Mouse (Mus musculus) frontal cortex, postnatal 14 days (tissue): Measurements from ENCODE around the gene Rpap1.

Experiments used
- DNase-seq, 2 experiments: peaks; one replicate each; pipeline ENCODE4 v3.0.0; 2022; ENCODE audit warnings: low spot score in 2 of 2

Gene Rpap1

DNA sequence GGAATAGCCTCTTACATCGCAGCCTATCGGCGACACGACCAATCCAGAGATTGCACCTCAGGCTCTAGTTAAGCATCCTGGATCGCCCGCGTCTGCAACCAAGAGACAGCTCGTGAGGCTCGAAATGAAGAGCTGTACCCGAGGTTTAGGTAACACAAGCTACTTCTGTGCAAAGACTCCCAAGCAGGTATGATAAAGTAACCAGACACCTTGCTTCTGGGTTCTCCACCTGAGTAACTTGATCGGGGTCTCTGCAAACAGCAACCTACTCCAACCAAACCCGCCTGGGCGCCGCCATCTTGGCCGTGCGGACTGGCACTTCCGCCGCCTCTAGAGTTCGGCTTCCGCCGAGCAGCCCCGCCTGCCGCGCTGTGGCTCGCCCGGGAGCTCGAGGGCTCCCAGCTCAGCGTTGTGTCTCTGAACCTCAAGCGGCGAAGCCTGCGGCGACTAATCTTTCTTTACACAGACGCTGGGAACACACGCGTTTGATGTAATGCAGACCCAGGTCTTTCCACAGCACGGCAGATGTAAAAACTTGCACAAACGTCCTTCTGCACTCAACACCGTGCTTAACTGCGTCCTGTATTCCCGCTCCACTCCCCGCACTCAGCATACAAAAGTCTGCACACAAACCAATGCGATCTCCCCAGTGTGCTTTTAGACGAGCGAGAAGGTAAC, at the start of gene Rpap1:
TSS of gene Rpap1 (minus strand) at position 332 of the 678 bp plus-strand sequence.
- DNase-seq, result peak; percentile 58 to 80

DNA sequence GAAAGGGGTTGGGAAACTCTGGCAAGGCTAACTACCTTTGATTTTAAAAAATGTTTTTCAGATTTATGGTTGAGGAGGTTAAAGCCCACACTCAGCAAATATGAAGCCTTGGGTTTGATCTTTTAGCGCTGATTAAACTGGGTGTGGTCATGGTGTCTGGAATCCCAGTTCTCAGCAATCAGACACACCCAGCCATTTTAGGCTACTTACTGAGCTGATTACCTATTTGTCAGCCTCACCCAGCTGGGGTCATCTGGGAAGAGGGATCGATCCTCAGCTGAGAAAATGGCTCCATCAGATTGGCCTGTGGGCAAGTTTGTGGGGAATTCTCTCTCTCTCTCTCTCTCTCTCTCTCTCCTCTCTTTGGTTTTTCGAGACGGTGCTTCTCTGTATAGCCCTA, 46.9 kb upstream of the Rpap1 start:
- DNase-seq, result no peak

DNA sequence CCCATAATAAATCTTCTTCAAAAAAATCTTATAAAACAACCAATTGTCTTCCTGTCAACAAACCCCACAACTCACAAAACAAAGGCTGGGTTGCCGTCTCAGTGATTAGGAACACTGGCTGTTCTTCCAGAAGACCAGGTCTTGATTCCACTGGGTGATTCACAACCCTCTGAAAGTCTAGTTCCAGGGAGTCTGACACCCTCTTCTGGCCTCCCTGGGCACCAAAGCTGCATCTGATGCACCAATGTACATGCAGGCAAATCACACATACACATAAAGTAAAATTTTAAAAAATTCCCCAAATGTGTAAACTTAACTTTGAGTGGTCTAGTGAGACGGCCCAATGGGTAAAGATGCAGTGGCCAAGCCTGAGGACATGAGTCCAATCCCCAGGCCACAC, 43.2 kb upstream of the Rpap1 start:
- DNase-seq, result no peak

DNA sequence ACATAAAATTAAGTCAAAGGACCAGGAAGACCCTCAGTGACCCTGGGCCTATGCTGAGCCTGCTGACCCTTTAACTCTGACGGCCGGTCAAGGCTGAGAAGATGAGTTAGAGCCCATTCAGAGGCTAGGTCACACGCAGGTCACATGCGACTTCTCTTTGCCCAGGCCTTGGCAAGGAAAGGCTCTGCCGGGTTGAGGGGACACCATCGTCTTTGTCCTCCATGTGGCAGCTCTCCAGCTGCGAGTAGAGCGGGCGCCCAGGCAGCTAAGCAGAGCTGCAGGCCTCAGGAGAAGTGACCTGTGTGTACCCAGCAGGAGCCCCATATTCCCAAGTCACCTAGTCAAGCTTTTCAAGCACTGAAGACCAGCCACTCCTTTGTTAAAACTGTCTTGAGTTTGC, 33.8 kb upstream of the Rpap1 start:
- peak in 1 of 2 experiments; percentile 47 for DNase-seq

DNA sequence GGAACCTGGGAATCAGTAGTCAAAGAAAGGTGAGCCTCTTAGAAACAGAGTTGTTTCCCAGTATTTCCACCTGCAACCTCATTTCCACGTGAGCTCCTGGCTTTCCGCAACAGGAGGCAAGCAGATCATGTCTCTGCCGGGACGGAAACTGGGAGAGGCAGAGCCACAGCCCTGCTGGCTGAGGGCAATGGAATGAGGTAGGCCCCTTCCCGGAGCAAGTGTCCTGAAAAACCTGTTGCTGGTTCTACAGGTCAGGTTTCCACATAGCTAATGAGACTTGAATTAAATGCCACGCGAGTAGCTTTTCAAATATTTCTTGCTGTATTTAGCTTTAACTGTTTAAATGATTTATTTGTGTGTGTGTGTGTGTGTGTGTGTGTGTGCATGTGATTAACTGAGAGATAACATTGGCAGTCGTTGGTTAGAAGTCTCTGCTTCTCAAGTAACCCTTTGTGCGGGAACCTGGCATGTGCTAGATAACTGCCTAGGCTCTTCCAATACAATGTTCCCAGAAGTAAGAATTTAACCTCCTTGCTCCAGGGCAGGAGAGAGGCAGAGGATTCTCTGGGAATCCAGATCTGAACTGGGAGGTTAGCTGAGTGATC, 31.4 kb upstream of the Rpap1 start:
- no peak for DNase-seq

DNA sequence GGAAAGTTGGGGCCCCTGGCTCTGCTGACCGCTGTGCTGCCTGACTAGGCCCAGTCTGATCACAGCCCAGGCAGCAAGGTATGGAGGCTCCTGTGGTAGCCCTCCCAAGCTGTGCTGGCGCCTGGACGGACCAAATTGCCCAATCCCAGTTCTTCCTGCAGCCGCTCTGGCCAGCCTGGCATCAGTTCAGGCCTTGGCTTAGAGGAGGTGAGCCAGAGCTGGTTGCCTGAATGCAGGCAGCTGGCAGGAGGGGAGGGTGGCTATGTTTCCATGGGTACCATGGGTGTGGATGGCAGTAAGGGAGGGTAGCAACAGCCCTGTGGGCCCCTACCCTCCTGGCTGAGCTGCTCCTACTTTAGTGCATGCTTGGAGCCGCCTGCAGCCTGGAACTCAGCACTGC, 29.7 kb upstream of the Rpap1 start:
- no peak for DNase-seq

DNA sequence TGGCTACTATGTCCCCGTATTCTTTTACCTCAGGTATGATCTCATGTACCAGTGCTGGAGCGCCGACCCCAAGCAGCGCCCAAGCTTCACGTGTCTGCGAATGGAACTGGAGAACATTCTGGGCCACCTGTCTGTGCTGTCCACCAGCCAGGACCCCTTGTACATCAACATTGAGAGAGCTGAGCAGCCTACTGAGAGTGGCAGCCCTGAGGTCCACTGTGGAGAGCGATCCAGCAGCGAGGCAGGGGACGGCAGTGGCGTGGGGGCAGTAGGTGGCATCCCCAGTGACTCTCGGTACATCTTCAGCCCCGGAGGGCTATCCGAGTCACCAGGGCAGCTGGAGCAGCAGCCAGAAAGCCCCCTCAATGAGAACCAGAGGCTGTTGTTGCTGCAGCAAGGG, 29.3 kb upstream of the Rpap1 start:
- DNase-seq, result no peak

DNA sequence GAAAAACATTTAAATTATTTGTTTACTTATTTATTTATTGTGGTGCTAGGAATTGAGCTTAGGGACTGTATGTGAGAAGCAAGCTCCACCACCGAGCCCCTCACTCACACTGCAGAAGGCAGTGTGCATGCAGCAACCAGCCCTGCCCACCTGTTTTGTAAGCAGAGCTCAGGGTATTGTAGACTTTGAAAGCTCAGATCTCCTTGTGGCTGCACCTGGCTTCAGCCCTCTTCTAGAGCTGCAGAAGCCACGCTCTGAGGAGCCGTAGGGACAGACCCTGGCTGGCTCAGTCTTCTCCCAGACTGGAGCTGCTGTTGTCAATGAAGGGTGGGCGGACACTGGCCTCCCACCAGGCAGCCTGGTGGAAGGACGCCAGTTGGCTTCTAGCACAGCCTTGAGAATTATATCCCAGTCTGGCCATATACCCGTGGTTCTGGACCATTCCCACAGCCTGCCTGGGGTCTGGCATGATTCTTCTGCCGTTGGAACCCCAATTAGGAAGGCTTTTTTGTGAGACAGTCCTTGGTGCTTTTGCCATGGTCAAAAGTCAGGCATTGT, 27.1 kb upstream of the Rpap1 start:
- peak in 1 of 2 experiments; percentile 69 for DNase-seq

DNA sequence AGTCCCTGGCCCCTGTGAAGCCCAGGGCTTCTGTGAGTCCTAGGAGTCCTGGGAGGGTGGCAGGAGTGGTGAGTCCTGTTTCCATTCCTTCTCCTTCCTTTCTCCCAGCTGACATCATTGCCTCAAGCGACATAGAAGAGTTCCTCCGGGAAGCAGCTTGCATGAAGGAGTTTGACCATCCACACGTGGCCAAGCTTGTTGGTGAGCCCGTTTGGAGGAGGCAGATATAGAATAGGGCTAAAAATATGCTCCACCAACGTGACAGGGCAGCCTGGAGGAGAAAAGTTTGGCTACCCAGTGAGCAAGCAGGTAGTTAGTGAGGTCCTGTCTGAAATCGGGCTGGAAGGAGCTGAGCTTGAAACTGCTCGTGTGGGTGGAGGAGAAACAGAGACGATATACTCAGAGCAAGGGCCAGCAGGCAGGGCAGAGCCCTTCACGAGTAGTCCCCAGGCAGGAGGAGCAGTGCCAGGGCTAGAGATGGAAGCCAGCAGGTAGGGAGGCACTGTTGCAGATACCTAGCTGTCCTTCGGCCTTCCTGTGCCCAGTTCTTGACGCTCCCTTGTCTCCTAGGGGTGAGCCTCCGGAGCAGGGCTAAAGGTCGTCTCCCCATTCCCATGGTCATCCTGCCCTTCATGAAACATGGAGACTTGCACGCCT, 24.3 kb upstream of the Rpap1 start:
- peak in 1 of 2 experiments; percentile 54 for DNase-seq

DNA sequence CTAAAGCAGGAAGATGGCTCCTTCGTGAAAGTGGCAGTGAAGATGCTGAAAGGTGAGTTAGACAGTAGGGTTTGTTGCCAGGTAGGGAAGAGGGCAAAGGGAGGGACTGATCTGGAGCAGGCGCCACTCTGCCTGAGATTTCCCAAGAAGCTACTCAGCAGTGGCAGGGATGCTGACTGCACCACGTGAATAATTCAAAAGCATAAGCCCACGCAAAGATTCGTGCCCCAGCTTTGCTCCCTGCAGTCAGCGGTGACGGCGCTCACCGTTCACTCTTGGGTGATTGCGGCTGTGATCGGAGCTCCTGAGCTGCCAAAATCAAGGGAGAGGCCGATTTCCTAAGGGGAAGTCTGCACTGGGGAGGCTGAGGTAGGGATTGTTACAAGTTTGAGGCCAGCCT, 23.6 kb upstream of the Rpap1 start:
- DNase-seq, result no peak

DNA sequence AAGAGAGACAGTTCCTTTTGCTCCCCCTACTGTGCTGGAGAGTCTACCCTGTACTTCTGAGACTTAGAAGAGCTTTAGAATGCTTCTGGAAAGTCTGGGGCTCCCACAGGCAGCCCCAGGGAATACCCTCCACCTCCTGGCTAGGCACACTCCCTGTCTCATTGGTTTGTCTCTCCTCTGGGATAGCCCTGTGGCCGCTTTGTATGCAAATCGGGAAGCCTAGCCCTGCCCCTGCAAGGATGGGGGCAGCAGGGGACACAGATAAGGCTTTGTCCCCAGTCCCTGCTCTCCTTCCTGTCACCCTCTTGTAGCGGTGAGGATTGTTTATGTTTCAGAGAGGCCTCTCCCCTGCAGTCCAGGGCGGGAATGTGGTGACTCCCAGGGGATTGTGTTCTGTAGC, 21.5 kb upstream of the Rpap1 start:
- DNase-seq, result no peak

DNA sequence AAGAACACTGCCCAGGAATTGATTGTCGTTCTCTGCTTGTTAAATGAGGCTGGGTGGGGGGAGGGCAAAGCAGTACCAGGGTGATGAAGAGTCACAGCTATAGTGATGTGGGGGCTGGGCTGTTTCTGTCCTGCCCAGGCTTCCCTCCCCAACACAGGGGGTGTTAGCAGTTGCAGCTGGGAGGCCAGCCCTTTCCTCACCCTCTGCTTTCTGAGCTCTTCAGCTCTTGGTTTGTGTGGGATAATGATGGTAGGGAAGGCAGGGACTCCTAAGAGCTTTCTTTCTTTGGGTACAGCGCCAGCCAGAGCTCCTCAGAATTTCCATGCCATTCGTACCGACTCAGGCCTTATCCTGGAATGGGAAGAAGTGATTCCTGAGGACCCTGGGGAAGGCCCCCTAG, 21.1 kb upstream of the Rpap1 start:
- DNase-seq, result no peak

DNA sequence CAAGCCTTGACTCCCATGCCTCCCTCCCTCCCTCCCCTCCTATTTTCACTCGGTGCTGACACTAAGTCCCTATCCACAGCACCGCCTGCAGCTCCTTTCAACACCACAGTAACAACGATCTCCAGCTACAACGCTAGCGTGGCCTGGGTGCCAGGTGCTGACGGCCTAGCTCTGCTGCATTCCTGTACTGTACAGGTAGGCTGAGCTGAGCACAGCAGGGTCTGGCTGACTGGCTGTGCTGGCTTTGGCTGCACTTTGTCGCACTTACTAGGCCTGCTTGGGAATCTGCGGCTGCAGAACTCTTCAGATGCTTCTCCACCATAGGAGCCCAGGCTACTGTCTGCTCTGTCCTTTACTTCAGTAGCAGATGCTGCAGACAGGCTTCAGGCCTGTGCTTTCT, 18.2 kb upstream of the Rpap1 start:
- no peak for DNase-seq

DNA sequence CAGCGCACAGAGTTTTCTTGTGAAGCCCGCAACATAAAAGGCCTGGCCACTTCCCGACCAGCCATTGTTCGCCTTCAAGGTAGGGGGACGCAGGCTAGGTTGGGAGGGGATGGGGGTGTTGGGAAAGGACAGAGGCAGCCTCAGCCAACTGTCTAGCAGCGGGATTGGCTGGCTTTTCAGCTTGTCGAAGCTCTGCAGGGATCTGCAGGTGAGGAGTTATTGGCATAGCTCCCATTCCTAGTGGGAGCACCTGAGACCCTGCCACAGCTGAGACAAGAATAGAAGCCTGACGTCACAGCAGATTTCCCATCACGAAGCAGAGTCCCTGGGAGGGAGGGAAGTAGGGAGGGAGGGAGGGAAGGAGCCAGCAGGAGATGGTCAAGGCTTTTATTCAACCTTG, 17.4 kb upstream of the Rpap1 start:
- DNase-seq, result no peak

DNA sequence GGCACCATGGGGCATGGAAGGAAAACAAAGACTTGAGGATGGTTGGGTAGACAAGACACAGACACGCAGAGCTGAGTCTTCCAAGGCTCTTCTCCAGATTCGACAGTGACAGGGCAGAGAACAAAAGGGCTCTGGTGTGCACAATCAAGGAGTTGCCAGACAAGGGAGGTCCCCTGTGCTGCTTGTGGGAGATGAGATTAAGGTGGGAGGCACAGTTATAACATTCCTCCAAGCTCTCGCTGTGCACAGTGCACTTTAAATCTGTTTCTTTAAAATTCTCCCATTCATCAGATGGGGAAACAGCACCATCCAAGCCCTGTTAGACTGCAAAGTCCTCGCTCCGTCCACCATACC, 16.9 kb upstream of the Rpap1 start:
- DNase-seq, result no peak

DNA sequence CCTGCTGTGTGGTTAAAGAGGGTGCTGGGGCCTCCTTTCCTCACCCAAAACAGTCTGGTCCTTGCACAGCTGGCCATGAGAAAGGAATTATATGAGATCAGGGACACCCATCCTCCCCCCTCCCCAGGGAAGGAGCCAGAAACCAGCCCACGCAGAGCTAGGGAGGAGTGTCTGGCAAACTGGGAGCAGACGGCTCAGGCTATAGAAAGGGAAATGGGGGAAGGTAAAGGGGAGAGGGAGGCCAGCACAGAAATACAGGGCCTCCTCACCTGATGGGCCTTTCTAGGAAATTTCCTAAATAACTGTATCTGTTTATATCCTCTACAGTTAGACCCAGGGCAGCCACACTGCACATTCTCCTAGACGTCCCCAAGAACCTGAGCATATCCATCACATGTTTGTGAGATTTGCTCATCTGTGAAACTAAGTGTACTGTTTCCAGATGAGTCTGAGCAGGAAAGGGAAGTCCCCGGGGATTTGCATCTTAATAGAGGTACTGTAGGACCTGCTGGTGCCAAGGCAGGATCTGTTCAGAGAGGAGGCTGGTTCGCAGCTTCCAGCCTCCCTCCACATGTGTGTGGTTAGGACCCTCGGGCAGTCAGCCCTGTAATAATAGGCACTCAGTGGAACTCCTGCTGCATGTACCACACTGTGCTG, 16.4 kb upstream of the Rpap1 start:
- peak in 1 of 2 experiments; percentile 48 for DNase-seq

DNA sequence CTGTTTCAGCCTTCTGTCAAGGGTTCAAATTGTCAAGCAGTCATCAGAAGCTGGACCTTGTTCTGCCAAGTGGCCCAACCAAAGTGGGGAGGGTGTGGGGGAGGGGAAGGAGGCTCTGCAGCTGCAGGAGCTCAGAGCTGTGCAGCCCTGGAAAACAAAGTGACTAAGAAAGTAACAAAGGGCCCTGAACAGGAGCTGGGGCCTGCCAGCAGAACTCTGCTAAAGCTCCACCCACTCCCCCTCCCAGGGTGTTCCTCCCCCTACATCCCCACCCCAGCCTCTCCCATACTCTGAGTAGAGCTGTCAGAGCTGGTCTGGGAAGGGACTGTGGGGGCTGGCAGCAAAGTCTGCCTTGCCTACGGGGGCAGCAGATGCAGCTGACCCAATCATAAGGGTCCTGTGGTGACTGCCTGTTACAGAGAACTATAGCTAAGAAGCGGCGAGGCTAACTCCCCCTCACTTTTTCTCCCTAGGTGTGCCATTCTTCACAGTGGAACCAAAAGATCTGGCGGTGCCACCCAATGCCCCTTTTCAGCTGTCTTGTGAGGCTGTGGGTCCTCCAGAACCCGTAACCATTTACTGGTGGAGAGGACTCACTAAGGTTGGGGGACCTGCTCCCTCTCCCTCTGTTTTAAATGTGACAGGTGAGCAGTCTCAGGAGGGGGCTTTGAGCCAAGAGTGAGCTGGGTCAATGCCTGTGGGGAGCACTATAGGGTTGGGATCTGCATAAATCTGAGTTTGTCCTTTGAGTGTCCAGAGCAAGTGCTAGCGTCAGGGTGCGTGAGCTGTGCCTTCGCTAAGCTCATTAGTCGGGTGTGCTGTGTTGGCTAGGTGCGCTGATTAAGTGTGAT, 15.7 kb upstream of the Rpap1 start:
- no peak for DNase-seq

DNA sequence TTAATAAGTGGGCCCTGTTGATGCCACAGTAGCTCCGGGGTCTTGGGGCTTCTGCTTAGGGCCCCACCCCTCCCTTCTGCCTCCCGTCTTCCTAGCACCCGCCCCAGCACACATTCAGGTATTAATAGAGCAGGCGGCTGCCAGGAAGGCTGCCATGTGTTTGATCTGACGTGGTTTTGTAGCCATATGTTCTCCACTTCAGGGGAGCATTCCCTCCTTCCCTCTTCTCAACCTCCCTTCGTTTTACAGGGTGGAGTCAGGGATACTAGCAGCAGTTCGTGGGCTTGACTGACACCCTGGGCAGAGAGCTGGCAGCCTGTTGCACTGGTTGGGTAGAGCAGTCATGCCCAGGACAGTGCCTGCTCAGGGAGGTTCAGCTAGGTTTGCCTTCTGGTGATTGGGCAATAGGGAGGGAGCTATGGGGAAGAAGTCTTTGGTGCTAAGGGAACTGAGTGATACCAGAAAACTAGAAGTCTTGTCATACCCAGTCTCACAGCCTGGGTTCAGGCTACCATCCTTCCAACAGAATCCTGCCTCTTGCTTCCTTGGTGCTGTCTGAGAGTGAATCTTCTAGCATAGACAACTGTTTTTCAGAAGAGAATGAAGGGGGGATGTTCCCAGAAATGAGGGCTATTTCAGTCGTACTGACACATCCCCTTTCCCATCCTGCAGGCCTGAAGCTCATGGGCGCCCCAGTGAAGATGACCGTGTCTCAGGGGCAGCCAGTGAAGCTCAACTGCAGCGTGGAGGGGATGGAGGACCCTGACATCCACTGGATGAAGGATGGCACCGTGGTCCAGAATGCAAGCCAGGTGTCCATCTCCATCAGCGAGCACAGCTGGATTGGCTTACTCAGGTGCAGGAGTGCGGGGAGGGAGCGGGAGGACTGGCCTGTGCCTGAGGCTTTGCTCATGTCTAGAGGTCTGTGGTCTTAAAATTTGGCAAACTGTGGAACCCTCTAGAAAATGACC, 13.8 kb upstream of the Rpap1 start:
- DNase-seq, result peak in 1 of 2 experiments; percentile 44

DNA sequence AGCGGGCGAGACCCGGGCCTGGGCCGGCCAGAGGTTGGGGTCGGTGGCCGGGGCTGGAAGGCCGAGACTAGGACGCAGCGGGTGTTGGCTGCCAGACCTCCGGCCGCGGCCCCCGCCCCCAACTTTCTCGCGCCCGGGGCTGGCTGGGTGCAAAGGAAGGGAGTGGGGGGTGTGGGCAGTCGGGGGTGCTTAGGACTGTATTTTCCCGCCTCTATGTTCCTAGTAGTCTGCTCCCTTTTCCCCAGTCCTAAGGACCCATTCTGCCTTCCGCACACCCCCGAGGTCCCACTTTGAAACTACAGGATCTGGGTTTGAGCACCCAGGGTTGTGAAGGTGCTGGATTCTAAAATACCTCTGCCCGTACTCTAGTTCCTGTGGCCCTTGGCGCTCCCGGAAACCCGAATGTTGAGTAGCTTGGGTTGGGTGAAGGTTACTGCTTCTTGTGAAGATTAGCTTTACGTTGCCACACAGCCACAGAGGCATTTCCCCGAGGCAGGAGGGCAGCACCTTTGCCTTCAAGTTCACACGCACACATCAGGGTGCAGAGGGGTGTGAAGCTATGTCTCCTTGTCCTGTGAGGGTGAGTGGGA, 12.7 kb upstream of the Rpap1 start:
- no peak for DNase-seq
